Mouse (Mus musculus) bone marrow macrophage, adult 2 months (primary cell): ENCODE data around the gene Tab1. TPM values are rescaled to one million over a fixed set of nuclear protein-coding genes. Genes with fewer than 3 reads are reported as not detected.
A peak's percentile ranks its signal among the peaks of the same experiment; 100 is the strongest.

Experiments
- H3K27ac ChIP-seq: 2 replicates; pipeline ENCODE4 v1.5.1; 2012; ENCODE audit warnings: low read depth, low read length; ENCODE audit not compliant: insufficient read depth
- H3K4me1 ChIP-seq: 2 replicates; pipeline ENCODE4 v1.6.1; 2012; ENCODE audit warnings: low read length; ENCODE audit not compliant: control insufficient read depth, insufficient read depth
- H3K4me3 ChIP-seq: 2 replicates; pipeline ENCODE4 v1.5.1; 2012; ENCODE audit warnings: mild to moderate bottlenecking, low read length, moderate library complexity; ENCODE audit not compliant: insufficient read depth
- CTCF ChIP-seq: IDR thresholded peaks from 2 replicates; pipeline ENCODE4 v1.5.1; 2012; ENCODE audit warnings: low read depth, mild to moderate bottlenecking, low read length, moderate library complexity
- POLR2A ChIP-seq: IDR thresholded peaks from 2 replicates; pipeline ENCODE4 v1.6.1; 2012; ENCODE audit warnings: mild to moderate bottlenecking, low read depth, low read length, borderline replicate concordance
- polyA plus RNA-seq: library from polyadenylated mRNA; stranded (reverse); fragments of >200 nt; gene quantifications from 2 replicates; pipeline ENCODE4 v1.2.4, GENCODE M21; 2012; ENCODE audit not compliant: missing spikeins, insufficient read depth, insufficient read length

The Tab1 gene
- polyA plus RNA-seq, 1 experiment = 19.2 TPM

- no peak for TF ChIP-seq POLR2A
- TF ChIP-seq CTCF = no peak
- no peak within 1 kb of the TSS for H3K27ac ChIP-seq
- peak within 1 kb of the TSS; percentile 50 for H3K4me3 ChIP-seq
- H3K4me1 ChIP-seq = 0 out of 2 replicates have a peak, but pooled peaks cover 2% of the 10 kb centered on the region
These were observed 40.3 kb downstream of the Tab1 start, which contains the start of gene Mgat3 for GRCm38 (mm10) chr15:80173001-80173771. TSS of gene Mgat3 (plus strand) at chr15:80173721.

- 0 out of 2 replicates have a peak, but pooled peaks cover 2% of the 10 kb centered on the region for H3K4me1 ChIP-seq
- no peak for TF ChIP-seq CTCF
- TF ChIP-seq POLR2A = no peak
- peak overlapping the region; percentile 25; the same call in 1 of the 2 replicates for H3K4me3 ChIP-seq
- no peak overlapping the region for H3K27ac ChIP-seq
These were observed 41.1 kb downstream of the Tab1 start for GRCm38 (mm10) chr15:80173781-80174597.

GRCm38 (mm10) chr15:80174598-80174875 lies 41.6 kb downstream of the Tab1 start:
- Histone ChIP-seq H3K4me1 (0 out of 2 replicates have a peak, but pooled peaks cover 2% of the 10 kb centered on the region), H3K27ac (no peak overlapping the region), H3K4me3 (no peak overlapping the region)
- no peak for TF ChIP-seq POLR2A
- TF ChIP-seq CTCF = no peak

- Histone ChIP-seq H3K4me1 (0 out of 2 replicates have a peak, but pooled peaks cover 2% of the 10 kb centered on the region), H3K4me3 (no peak overlapping the region), H3K27ac (no peak overlapping the region)
- TF ChIP-seq POLR2A = no peak
- TF ChIP-seq CTCF = no peak
These were observed 42.4 kb downstream of the Tab1 start for GRCm38 (mm10) chr15:80175316-80175715.

- 0 out of 2 replicates have a peak, but pooled peaks cover 2% of the 10 kb centered on the region for H3K4me1 ChIP-seq
These were observed 42.8 kb downstream of the Tab1 start for GRCm38 (mm10) chr15:80175756-80176155.

GRCm38 (mm10) chr15:80181561-80181960 lies 48.6 kb downstream of the Tab1 start:
- H3K4me3 ChIP-seq = no peak overlapping the region

More at GRCm38 (mm10) chr15:80175756-80176155, 42.8 kb downstream of the Tab1 start:
- no peak overlapping the region for H3K27ac ChIP-seq
- no peak overlapping the region for H3K4me3 ChIP-seq
- TF ChIP-seq CTCF (no peak), POLR2A (no peak)

GRCm38 (mm10) chr15:80182072-80182700 lies 49.3 kb downstream of the Tab1 start:
- no peak for TF ChIP-seq CTCF
- no peak for TF ChIP-seq POLR2A
- Histone ChIP-seq H3K27ac (no peak overlapping the region), H3K4me1 (no peaks in the 10 kb centered on the region), H3K4me3 (no peak overlapping the region)

More at GRCm38 (mm10) chr15:80181561-80181960, 48.6 kb downstream of the Tab1 start:
- Histone ChIP-seq H3K27ac (no peak overlapping the region), H3K4me1 (no peaks in the 10 kb centered on the region)
- TF ChIP-seq CTCF (no peak), POLR2A (no peak)

- Histone ChIP-seq H3K27ac (no peak overlapping the region), H3K4me1 (no peaks in the 10 kb centered on the region), H3K4me3 (no peak overlapping the region)
- TF ChIP-seq CTCF = no peak
- TF ChIP-seq POLR2A = no peak
These were observed 56.0 kb downstream of the Tab1 start for GRCm38 (mm10) chr15:80188927-80189326.

- Histone ChIP-seq H3K4me3 (no peak overlapping the region), H3K27ac (no peak overlapping the region)
- TF ChIP-seq CTCF = no peak
These were observed 57.1 kb downstream of the Tab1 start for GRCm38 (mm10) chr15:80190075-80190474.

More at GRCm38 (mm10) chr15:80190075-80190474, 57.1 kb downstream of the Tab1 start:
- no peaks in the 10 kb centered on the region for H3K4me1 ChIP-seq
